Mouse (Mus musculus) heart, embryonic 12.5 days (tissue): Measurements from ENCODE around the gene Efcab9. TPM values are rescaled to one million over a fixed set of nuclear protein-coding genes. Genes with fewer than 3 reads are reported as not detected.
A peak's percentile ranks its signal among the peaks of the same experiment; 100 is the strongest.

Experiments
- ATAC-seq: fragments of 200-750 bp; cut with Nextera tagmentation; 2 replicates; pipeline ENCODE4 v1.8.0; 2017; ENCODE audit warnings: moderate TSS enrichment, moderate library complexity; ENCODE audit not compliant: insufficient number of reproducible peaks, low FRiP score
- H3K27ac ChIP-seq: fragments of 300-500 bp; sonication (generic); 2 replicates; pipeline ENCODE4 v1.5.1; 2016; ENCODE audit warnings: mild to moderate bottlenecking, moderate library complexity; ENCODE audit not compliant: poor library complexity, severe bottlenecking
- H3K27me3 ChIP-seq: fragments of 300-500 bp; sonication (generic); replicated peaks from 2 replicates; pipeline ENCODE4 v1.6.1; 2016; ENCODE audit warnings: mild to moderate bottlenecking, moderate library complexity
- H3K36me3 ChIP-seq: fragments of 300-500 bp; sonication (generic); 2 replicates; pipeline ENCODE4 v1.6.1; 2016; ENCODE audit warnings: mild to moderate bottlenecking, moderate library complexity
- H3K4me1 ChIP-seq: fragments of 300-500 bp; sonication (generic); replicated peaks from 2 replicates; pipeline ENCODE4 v1.6.1; 2016; ENCODE audit warnings: mild to moderate bottlenecking
- H3K4me2 ChIP-seq: fragments of 300-500 bp; sonication (generic); 2 replicates; pipeline ENCODE4 v1.6.1; 2016; ENCODE audit warnings: mild to moderate bottlenecking, moderate library complexity
- H3K4me3 ChIP-seq: fragments of 300-500 bp; sonication (generic); 2 replicates; pipeline ENCODE4 v1.5.1; 2016; ENCODE audit warnings: mild to moderate bottlenecking
- H3K9ac ChIP-seq: fragments of 300-500 bp; sonication (generic); 2 replicates; pipeline ENCODE4 v1.6.1; 2016; ENCODE audit warnings: mild to moderate bottlenecking, moderate library complexity
- H3K9me3 ChIP-seq: fragments of 300-500 bp; sonication (generic); replicated peaks from 2 replicates; pipeline ENCODE4 v1.6.1; 2016; ENCODE audit warnings: mild to moderate bottlenecking, moderate library complexity
- WGBS: fragments of 180-500 bp; shearing (Covaris S2); methylation state at CpG from one replicate; pipeline ENCODE4 v1.1.7; 2016; 5-methylcytosine and 5-hydroxymethylcytosine counted together
- polyA plus RNA-seq: library from polyadenylated mRNA; unstranded; fragments of >200 nt; fragmentation: Nextera tagmentation; extraction: Ambion mirVana; gene quantifications from 2 replicates; pipeline ENCODE4 v1.2.1, GENCODE M21; 2016

Efcab9 gene
- polyA plus RNA-seq, 1 experiment from 2014 or later: 0.36 TPM

- 92% methylated on average over 4 of the region's 4 CpGs for WGBS
- Histone ChIP-seq H3K27me3 (peaks cover 5% of the 10 kb centered on the region; the same call in 1 of the 2 replicates), H3K9ac (no peak overlapping the region), H3K9me3 (no peaks in the 10 kb centered on the region), H3K4me2 (no peak overlapping the region), H3K36me3 (no peaks in the 10 kb centered on the region), H3K27ac (no peak overlapping the region), H3K4me1 (peaks cover 37% of the 10 kb centered on the region), H3K4me3 (no peak overlapping the region)
- ATAC-seq: no peak
Observed at GRCm38 (mm10) chr11:32535646-32536045, 3.8 kb upstream of the Efcab9 start.

GRCm38 (mm10) chr11:32534453-32535075, 2.7 kb upstream of the Efcab9 start:
- no peak for ATAC-seq
- no peak overlapping the region for H3K27ac ChIP-seq
- no peaks in the 10 kb centered on the region for H3K9me3 ChIP-seq
- H3K36me3 ChIP-seq: no peaks in the 10 kb centered on the region
- no peak overlapping the region for H3K9ac ChIP-seq
- 71% methylated on average over 7 of the region's 7 CpGs for WGBS
- H3K4me1 ChIP-seq: peaks cover 35% of the 10 kb centered on the region
- no peak overlapping the region for H3K4me3 ChIP-seq
- H3K27me3 ChIP-seq: peaks cover 5% of the 10 kb centered on the region; the same call in 1 of the 2 replicates
- H3K4me2 ChIP-seq: peak overlapping the region; percentile 88

DNA sequence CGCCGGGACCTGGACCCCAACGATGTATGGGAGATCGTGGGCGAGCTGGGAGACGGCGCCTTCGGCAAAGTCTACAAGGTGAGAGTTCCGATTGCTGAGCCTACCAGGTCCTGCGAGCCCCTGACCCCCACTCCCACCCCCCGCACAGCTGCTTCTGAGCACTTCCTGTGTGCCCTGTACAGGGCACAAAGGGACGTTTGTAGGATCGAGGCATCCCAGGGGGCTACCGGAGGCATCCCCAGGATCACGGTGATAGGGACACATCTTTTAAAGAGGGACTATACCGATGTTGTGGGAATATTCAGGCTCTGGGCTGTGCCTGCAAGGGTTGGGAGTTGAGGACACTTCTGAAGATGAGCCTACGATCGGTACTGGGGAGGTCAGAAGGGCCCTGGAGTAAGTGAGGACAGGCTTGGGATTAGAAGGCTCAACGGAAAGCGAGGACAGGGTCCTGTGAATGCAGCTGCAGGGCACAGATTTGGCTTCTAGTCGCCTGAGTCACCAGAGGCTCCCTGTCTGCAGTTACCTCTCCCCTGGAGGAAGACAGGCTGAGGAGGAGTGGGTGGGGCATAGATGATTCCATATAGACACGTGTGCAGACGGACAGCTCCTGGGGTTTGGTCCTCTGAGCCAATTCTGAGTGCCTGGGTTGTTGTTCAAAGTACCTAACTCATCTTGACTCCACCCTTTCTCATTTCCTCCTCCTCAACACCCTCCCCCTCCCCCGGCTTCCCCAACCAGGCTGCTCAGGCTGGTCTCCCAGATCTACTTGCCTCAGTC, 1.8 kb upstream of the Efcab9 start:
- peak; percentile 50; the same call in 1 of the 2 replicates for ATAC-seq
- no peak overlapping the region for H3K27ac ChIP-seq

GRCm38 (mm10) chr11:32532765-32533481, 1.0 kb upstream of the Efcab9 start, which contains the start of gene Stk10:
TSS of gene Stk10 (plus strand) at chr11:32533305.
- H3K9ac ChIP-seq: peak within 1 kb of the TSS; percentile 75
- peaks cover 5% of the 10 kb centered on the region; the same call in 1 of the 2 replicates for H3K27me3 ChIP-seq
- H3K4me2 ChIP-seq: peak within 1 kb of the TSS; percentile 88
- no peak within 1 kb of the TSS for H3K27ac ChIP-seq
- peak; percentile 95 for ATAC-seq
- no peaks in the 10 kb centered on the region for H3K36me3 ChIP-seq
- peak within 1 kb of the TSS; percentile 74 for H3K4me3 ChIP-seq
- no peaks in the 10 kb centered on the region for H3K9me3 ChIP-seq
- under 1% methylated on average over 76 of the region's 82 CpGs for WGBS
- H3K4me1 ChIP-seq: peaks cover 21% of the 10 kb centered on the region

More for the DNA sequence above, 1.8 kb upstream of the Efcab9 start:
- H3K4me2 ChIP-seq: peak overlapping the region; percentile 88
- peak overlapping the region; percentile 75 for H3K9ac ChIP-seq
- under 1% methylated on average over 24 of the region's 24 CpGs for WGBS
- no peaks in the 10 kb centered on the region for H3K9me3 ChIP-seq
- H3K4me3 ChIP-seq: peak overlapping the region; percentile 74
- no peaks in the 10 kb centered on the region for H3K36me3 ChIP-seq
- H3K4me1 ChIP-seq: peaks cover 26% of the 10 kb centered on the region
- H3K27me3 ChIP-seq: peaks cover 5% of the 10 kb centered on the region; the same call in 1 of the 2 replicates

DNA sequence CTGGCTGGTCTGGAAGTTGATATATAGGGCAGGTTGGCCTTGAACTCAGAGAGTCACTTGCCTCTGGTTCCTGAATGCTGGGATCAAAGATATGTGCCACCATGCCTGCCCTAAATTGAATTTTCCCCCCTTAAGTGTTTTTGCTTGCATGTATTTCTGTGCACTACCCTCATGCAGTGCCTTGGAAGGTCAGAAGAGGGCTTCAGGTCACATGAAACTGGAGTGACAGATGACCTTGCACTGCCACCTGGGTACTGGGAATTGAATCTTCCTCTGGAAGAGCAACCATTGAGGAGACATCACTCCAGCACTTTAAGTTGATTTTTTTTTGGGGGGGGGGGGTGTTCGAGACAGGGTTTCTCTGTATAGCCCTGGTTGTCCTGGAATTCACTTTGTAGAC, 1.7 kb downstream of the Efcab9 start:
- Histone ChIP-seq H3K4me3 (no peak overlapping the region), H3K4me2 (no peak overlapping the region), H3K27me3 (peaks cover 5% of the 10 kb centered on the region; the same call in 1 of the 2 replicates), H3K36me3 (no peaks in the 10 kb centered on the region), H3K4me1 (peaks cover 17% of the 10 kb centered on the region), H3K27ac (no peak overlapping the region), H3K9ac (no peak overlapping the region), H3K9me3 (no peaks in the 10 kb centered on the region)
- 65% methylated on average over 1 of the region's 1 CpGs for WGBS
- ATAC-seq: no peak

DNA sequence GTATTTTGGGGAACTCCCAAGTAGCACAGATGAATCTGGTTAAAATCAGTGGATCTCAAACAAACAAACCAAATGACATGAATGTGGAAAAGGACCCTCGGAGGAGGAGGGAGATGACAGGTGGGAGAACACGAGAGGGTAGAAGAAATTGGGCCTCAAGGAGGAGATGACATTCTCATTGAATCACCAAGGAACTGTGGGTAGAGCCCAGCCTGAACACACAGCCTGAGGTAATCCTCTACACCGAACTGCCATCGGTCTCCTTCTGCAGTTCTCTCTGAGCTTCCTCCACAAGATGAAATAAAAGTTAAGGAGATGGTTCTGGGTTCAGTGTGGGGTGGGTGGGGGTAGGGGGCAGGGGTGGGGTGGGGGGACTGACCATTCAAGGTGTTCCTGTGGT, 4.9 kb downstream of the Efcab9 start:
- Histone ChIP-seq H3K4me3 (no peak overlapping the region), H3K4me2 (no peak overlapping the region), H3K36me3 (peaks cover 11% of the 10 kb centered on the region; the same call in 1 of the 2 replicates), H3K4me1 (no peaks in the 10 kb centered on the region; the same call in 1 of the 2 replicates), H3K9me3 (no peaks in the 10 kb centered on the region), H3K27me3 (no peaks in the 10 kb centered on the region), H3K27ac (no peak overlapping the region), H3K9ac (no peak overlapping the region)
- 85% methylated on average over 4 of the region's 4 CpGs for WGBS
- no peak for ATAC-seq

GRCm38 (mm10) chr11:32524122-32524920, 7.6 kb downstream of the Efcab9 start:
- Histone ChIP-seq H3K27ac (no peak overlapping the region), H3K36me3 (peaks cover 23% of the 10 kb centered on the region), H3K4me1 (no peaks in the 10 kb centered on the region), H3K9me3 (no peaks in the 10 kb centered on the region), H3K4me2 (no peak overlapping the region), H3K4me3 (no peak overlapping the region), H3K9ac (no peak overlapping the region), H3K27me3 (no peaks in the 10 kb centered on the region)
- ATAC-seq: no peak
- 82% methylated on average over 11 of the region's 11 CpGs for WGBS

DNA sequence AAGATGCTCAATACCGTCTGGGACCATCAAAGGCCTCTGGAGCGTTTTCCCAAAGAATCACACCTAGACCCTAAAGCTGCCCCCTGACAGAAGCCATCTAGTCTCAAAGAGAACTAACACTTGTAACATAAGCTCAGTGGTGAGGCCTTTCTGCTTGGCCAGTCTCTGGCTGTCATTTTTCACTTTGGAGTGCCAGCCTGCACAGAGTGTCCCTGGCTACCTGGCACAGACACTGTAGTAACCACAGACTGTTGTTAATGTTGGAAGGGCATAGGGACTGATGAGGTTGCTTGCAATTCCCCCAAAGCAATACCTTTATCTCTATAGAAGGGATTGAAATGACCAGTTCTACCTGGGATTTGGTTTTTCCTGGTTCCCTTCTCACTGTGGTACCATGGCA, 10.6 kb downstream of the Efcab9 start:
- H3K4me1 ChIP-seq: no peaks in the 10 kb centered on the region
- no peak overlapping the region for H3K27ac ChIP-seq
- WGBS: 83% methylated on average over 2 of the region's 2 CpGs
- H3K36me3 ChIP-seq: peaks cover 35% of the 10 kb centered on the region
- H3K27me3 ChIP-seq: no peaks in the 10 kb centered on the region
- no peak overlapping the region for H3K9ac ChIP-seq
- ATAC-seq: no peak
- no peaks in the 10 kb centered on the region for H3K9me3 ChIP-seq
- no peak overlapping the region for H3K4me2 ChIP-seq
- H3K4me3 ChIP-seq: no peak overlapping the region

DNA sequence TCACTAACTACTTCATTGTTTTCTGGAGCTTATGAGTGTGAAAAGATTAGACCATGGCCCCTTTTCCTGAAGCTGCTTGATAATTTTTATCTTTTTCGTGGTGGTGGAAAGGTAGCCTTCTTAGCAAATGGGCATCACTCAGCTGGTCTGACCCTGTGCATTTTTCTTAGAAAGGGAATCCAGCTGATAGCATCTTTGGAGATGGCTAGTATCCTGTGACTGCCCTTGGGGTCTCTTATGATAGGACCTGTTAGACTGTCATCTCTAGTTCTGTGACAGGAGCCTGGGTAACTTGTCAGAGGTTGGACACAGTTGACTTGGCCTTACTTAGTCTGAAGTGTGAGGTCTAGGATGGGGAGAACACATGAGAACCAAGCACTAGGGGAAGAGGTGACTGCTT, 12.5 kb downstream of the Efcab9 start:
- H3K4me2 ChIP-seq: no peak overlapping the region
- H3K9me3 ChIP-seq: no peaks in the 10 kb centered on the region
- H3K36me3 ChIP-seq: peaks cover 38% of the 10 kb centered on the region
- H3K4me1 ChIP-seq: no peaks in the 10 kb centered on the region
- H3K27me3 ChIP-seq: no peaks in the 10 kb centered on the region
- no peak overlapping the region for H3K9ac ChIP-seq
- WGBS: 70% methylated on average over 1 of the region's 1 CpGs
- ATAC-seq: no peak
- H3K27ac ChIP-seq: no peak overlapping the region
- no peak overlapping the region for H3K4me3 ChIP-seq

GRCm38 (mm10) chr11:32518770-32519169, 13.1 kb downstream of the Efcab9 start:
- Histone ChIP-seq H3K27me3 (no peaks in the 10 kb centered on the region), H3K9ac (no peak overlapping the region), H3K36me3 (peaks cover 34% of the 10 kb centered on the region), H3K4me1 (no peaks in the 10 kb centered on the region), H3K27ac (no peak overlapping the region), H3K9me3 (no peaks in the 10 kb centered on the region), H3K4me2 (no peak overlapping the region), H3K4me3 (no peak overlapping the region)
- ATAC-seq: no peak
- WGBS: 82% methylated on average over 4 of the region's 4 CpGs
